Mouse (Mus musculus): ENCODE data around the gene Olfr726. TPM values are rescaled to one million over a fixed set of nuclear protein-coding genes. Genes with fewer than 3 reads are reported as not detected.

Gene Olfr726
- not detected for polyA plus RNA-seq (2012; fragmentation: generic; extraction: Trizol)

DNA sequence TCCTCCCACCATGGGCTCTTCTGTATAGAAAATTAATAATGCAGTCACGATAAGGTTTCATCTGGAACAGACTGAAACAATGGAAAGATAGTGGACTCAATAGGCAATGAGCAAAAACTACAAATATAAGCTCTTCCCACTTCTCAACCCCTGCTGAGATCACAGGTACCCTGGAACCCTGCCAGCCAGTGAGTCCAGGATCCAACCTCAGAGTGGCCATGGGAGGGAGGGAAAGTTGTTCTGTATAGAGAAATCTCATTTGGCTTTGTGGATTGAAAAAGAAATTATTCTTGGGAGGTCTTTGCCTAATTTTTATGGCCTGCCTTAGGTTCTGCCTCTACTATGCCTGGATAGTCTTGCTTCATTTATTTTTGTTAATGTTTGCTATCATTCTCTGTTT is at the start of gene Olfr726:
Olfr726 (minus strand) TSS at position 101 of the 400 bp plus-strand sequence.

DNA sequence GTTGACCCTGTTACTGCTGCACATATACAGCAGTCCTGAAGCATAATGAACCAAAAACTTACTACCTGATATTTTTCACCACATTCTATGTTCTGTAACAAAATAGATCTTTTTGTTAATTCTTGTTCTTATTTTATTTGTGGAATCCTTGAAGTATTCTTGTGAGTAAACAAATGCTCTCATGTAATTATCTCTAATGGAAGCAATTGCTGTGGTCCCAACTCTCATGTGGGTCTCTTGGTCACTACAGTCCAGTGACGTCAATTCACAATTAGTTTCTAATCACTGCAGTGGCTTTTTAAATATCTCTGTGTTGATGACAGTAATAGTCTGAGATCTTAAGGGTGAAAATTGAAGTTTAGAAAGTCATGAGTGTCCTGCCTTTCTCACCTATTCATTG is 32.1 kb upstream of the Olfr726 start, which contains the start of gene Olfr727:
Olfr727 (plus strand) TSS at position 301 of the 400 bp plus-strand sequence.

GRCm38 (mm10) chr14:50040275-50040674 is 50.5 kb downstream of the Olfr726 start, which contains the start of gene Olfr725:
Gene Olfr725, minus strand, starts transcription at chr14:50040375.

Other genes starting within 250 kb of the Olfr726 start
- not detected for gene Olfr722, start 189.0 kb downstream of the Olfr726 start, polyA plus RNA-seq (2012; fragmentation: generic; extraction: Trizol)
- not detected for gene Olfr723, start 159.2 kb downstream of the Olfr726 start, polyA plus RNA-seq (2012; fragmentation: generic; extraction: Trizol)
- not detected for gene Olfr724, start 127.7 kb downstream of the Olfr726 start, polyA plus RNA-seq (2012; fragmentation: generic; extraction: Trizol)
- not detected for gene Olfr725, start 50.6 kb downstream of the Olfr726 start, polyA plus RNA-seq (2012; fragmentation: generic; extraction: Trizol)
- not detected for gene Olfr727, start 32.2 kb upstream of the Olfr726 start, polyA plus RNA-seq (2012; fragmentation: generic; extraction: Trizol)
- not detected for gene Olfr728, start 51.7 kb upstream of the Olfr726 start, polyA plus RNA-seq (2012; fragmentation: generic; extraction: Trizol)
- not detected for gene Olfr729, start 62.0 kb upstream of the Olfr726 start, polyA plus RNA-seq (2012; fragmentation: generic; extraction: Trizol)
- not detected for gene Olfr730, start 97.2 kb upstream of the Olfr726 start, polyA plus RNA-seq (2012; fragmentation: generic; extraction: Trizol)
- not detected for gene Olfr731, start 150.9 kb upstream of the Olfr726 start, polyA plus RNA-seq (2012; fragmentation: generic; extraction: Trizol)
- not detected for gene Olfr732, start 193.3 kb upstream of the Olfr726 start, polyA plus RNA-seq (2012; fragmentation: generic; extraction: Trizol)
- gene Olfr733, start 210.6 kb upstream of the Olfr726 start, polyA plus RNA-seq (2012; fragmentation: generic; extraction: Trizol) = not detected
- not detected for gene Olfr734, start 235.8 kb upstream of the Olfr726 start, polyA plus RNA-seq (2012; fragmentation: generic; extraction: Trizol)

All from C3H10T1/2 (cell line).